Mouse (Mus musculus): ENCODE measurements around the gene Emc10. TPM values are rescaled to one million over a fixed set of nuclear protein-coding genes. Genes with fewer than 3 reads are reported as not detected.

The Emc10 gene
- total RNA-seq, 2 experiments from 2014 or later: 101 to 102 TPM

GRCm38 (mm10) chr7:44486927-44487575 lies 9.3 kb downstream of the Emc10 start:
- intact Hi-C loops (cut with DNase I): no loop called here
- no peak for DNase-seq

GRCm38 (mm10) chr7:44485572-44486195 lies 10.6 kb downstream of the Emc10 start:
- DNase-seq: no peak
- intact Hi-C loops (cut with DNase I): loop anchor here (2.0 kb wide), 2 partner anchors 85 to 223 kb away; no protein-coding TSS in a partner anchor

- peak; percentile 76 to 87 for DNase-seq
- intact Hi-C loops (cut with DNase I): loop anchor here (2.0 kb wide), 2 partner anchors 84 to 222 kb away; no protein-coding TSS in a partner anchor
These were observed 11.3 kb downstream of the Emc10 start for GRCm38 (mm10) chr7:44484841-44485571.

- intact Hi-C loops (cut with DNase I): loop anchor here (2.0 kb wide), 2 partner anchors 83 to 221 kb away; no protein-coding TSS in a partner anchor
- no peak for DNase-seq
These were observed 12.2 kb downstream of the Emc10 start for GRCm38 (mm10) chr7:44484109-44484508.

- no peak for DNase-seq
- intact Hi-C loops (cut with DNase I): no loop called here
These were observed 13.4 kb downstream of the Emc10 start for GRCm38 (mm10) chr7:44482836-44483435.

GRCm38 (mm10) chr7:44475046-44475614 lies 21.2 kb downstream of the Emc10 start:
- intact Hi-C loops (cut with DNase I): loop anchor here (5.0 kb wide), 1 partner anchor 68 kb away; no protein-coding TSS in a partner anchor
- DNase-seq: peak; percentile 32 to 46

- DNase-seq: peak; percentile 87 to 89
- intact Hi-C loops (cut with DNase I): no loop called here
These were observed 21.9 kb downstream of the Emc10 start for GRCm38 (mm10) chr7:44474419-44474818.

GRCm38 (mm10) chr7:44472961-44473646 lies 23.2 kb downstream of the Emc10 start:
- peak; percentile 85 to 90 for DNase-seq
- intact Hi-C loops (cut with DNase I): no loop called here

GRCm38 (mm10) chr7:44472558-44472885 lies 23.8 kb downstream of the Emc10 start:
- intact Hi-C loops (cut with DNase I): no loop called here
- DNase-seq: no peak

GRCm38 (mm10) chr7:44471880-44472557 lies 24.3 kb downstream of the Emc10 start:
- intact Hi-C loops (cut with DNase I): no loop called here
- peak; percentile 84 to 90 for DNase-seq

GRCm38 (mm10) chr7:44470696-44471612 lies 25.4 kb downstream of the Emc10 start:
- intact Hi-C loops (cut with DNase I): no loop called here
- DNase-seq: no peak

- intact Hi-C loops (cut with DNase I): loop anchor here (5.0 kb wide), 1 partner anchor 98 kb away; no protein-coding TSS in a partner anchor
- no peak for DNase-seq
These were observed 26.4 kb downstream of the Emc10 start for GRCm38 (mm10) chr7:44469677-44470675.

GRCm38 (mm10) chr7:44468644-44469285 lies 27.6 kb downstream of the Emc10 start:
- intact Hi-C loops (cut with DNase I): loop anchor here (5.0 kb wide), 1 partner anchor 96 kb away; no protein-coding TSS in a partner anchor
- DNase-seq: peak in 1 of 2 experiments; percentile 32

- intact Hi-C loops (cut with DNase I): loop anchor here (5.0 kb wide), 1 partner anchor 96 kb away; no protein-coding TSS in a partner anchor
- peak; percentile 96 to 97 for DNase-seq
These were observed 28.4 kb downstream of the Emc10 start, which contains the start of gene Josd2 for GRCm38 (mm10) chr7:44467811-44468411. Gene Josd2, plus strand, starts transcription at chr7:44467980.

- intact Hi-C loops (cut with DNase I): loop anchor here (5.0 kb wide), 1 partner anchor 95 kb away; no protein-coding TSS in a partner anchor
- no peak for DNase-seq
These were observed 29.4 kb downstream of the Emc10 start for GRCm38 (mm10) chr7:44466888-44467311.

Data from heart, postnatal 10 days (tissue).